Mouse (Mus musculus): ENCODE measurements around the gene Cpsf6. TPM values are rescaled to one million over a fixed set of nuclear protein-coding genes. Genes with fewer than 3 reads are reported as not detected.

Cpsf6 gene
- total RNA-seq, 2 experiments from 2014 or later = 55.7 to 61.6 TPM

GRCm38 (mm10) chr10:117414726-117415125 is 34.9 kb upstream of the Cpsf6 start:
- intact Hi-C loops (cut with DNase I) = no loop called here
- no peak for DNase-seq

- intact Hi-C loops (cut with DNase I) = no loop called here
- no peak for DNase-seq
Measured at GRCm38 (mm10) chr10:117413562-117414527, 34.0 kb upstream of the Cpsf6 start.

- intact Hi-C loops (cut with DNase I) = no loop called here
- DNase-seq = no peak
Measured at GRCm38 (mm10) chr10:117412474-117413057, 32.8 kb upstream of the Cpsf6 start.

DNA sequence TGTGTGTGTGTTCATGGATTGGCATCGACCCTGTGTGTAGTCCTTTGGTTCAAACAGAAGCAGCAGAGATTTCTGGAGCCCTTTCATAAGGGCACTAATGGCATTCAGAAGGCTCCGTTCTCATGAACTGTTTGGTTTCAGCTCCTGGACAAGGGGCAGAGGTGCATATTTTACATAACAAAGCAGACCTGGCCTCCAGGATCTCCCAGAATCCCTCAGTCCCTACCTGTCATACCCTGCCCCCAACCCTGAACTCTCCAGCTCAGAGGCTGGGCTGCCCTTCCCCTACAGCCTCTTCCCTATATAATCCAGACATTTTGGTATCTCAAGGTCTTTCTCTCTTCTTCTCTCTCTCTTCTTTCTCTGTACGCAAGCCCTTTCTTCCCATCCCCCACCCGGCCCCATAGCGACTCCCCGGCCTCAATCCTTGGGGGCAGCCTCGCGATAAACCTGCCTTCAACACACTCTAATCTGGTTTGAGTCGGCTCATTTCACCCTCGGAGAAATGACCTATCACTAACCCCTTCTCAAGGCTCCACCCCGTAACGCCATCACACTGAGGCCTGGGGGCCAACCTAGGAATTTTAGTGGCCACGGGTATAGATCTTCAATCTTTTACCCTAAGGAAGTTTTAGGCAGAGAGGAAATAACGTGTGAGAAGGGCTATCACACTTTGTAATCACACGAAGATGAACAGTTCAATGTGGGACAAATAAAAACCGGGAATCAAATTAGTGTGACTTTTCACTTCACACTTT is 32.1 kb upstream of the Cpsf6 start:
- no peak for DNase-seq
- intact Hi-C loops (cut with DNase I) = no loop called here

DNA sequence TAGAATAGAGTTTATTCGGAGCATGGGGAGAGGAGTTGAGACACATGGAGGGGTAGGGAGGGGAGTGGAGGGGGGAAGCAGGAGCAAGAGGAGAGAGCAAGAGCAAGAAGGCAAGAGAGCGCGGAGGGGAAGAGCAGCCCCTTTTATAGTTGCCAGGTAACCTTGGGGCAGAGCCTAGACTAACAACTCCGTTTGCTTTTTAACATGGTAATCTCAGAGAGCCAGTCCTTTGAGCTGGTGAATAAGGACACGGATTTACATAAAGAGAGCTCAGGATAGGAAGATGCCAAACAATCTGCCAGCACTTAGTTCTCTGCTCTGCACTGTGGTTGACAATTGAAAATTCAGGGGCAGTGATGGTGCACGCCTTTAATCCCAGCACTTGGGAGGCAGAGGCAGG is 31.3 kb upstream of the Cpsf6 start:
- intact Hi-C loops (cut with DNase I) = no loop called here
- DNase-seq = no peak

- no peak for DNase-seq
- intact Hi-C loops (cut with DNase I) = no loop called here
Measured at GRCm38 (mm10) chr10:117410481-117411048, 30.8 kb upstream of the Cpsf6 start.

DNA sequence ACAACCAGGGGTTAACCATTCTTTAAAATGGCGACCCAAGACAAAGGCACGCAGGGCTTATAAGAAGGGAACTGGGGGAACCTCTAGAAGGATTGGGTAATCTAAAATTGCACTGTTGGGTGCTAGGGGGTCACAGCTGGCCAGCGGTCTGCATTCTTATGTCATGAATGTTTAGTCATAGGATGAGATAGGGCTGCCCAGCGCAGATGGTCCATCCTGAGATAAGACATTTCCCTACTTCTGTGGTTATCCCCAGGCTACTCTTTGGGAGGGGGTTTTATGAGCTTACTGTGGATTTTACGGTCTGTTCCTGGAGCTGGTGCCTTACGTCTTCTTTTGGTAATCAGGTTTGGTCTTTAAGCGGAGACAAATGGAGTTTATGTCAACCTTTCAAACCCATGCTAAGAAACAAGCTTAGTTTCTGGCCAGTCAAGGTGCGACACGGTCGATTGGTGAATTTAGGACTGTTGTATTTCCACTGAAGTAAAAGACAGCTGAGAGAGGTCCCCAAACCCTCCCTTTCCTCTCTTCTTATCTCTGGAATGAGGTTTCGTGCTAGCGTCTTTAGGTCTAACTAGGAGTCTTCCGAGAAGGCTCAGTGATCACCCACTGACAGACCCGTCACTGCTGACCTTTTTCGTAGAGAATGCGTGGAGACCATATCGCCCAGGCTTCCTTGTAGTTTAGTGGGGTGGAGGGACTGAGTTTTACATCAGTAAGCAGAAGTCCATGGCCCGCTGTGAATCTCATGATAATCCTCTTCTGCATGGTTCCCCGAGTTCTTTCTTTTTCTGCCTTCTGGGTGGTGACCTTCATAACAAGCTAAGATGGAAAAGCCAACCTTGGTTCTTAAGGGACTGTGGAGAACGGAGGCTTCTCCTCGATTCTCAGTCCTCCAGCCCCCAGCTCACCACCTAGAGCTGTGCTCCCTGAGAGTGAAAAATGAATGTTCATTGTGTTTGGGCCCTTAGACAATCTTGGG is 29.8 kb upstream of the Cpsf6 start:
- intact Hi-C loops (cut with DNase I) = no loop called here
- DNase-seq = no peak

DNA sequence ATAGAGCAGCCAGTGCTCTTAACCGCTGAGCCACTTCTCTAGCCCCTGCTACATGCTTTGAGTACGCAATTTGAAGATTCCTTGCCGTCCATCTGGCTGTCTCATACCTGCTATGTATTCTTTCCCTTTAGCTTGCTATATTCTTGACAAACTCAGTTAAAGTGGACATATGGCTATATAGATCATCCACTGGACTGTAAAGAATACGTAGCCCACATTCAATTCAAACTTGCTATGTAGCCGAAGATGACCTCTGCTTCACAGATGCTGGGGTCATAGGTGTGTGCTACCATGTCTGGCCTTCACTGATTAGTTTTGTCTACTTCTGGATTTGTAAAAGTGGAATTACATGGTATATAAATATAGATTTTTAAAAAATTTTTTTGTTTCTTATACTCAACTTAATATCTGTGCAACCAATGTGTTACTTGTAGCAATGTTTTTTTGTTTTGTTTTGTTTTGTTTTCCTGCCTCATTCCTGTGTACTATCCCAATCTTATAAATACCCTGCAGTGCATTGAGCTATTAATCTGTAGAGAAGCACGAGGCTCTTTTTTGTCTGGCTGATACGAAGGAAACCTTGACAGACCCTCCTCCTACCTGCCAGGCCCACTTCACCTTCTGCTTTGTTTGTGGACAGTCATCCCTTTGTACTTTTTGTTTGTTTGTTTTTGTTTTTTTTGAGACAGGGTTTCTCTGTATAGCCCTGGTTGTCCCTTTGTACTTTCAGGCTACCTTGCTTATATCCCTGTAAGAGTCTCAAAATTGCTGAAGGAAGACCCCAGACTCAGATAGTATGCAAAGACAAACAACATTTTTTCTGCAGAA is 28.9 kb upstream of the Cpsf6 start:
- DNase-seq = no peak
- intact Hi-C loops (cut with DNase I) = no loop called here

- intact Hi-C loops (cut with DNase I) = no loop called here
- DNase-seq = no peak
Measured at GRCm38 (mm10) chr10:117407734-117408288, 28.0 kb upstream of the Cpsf6 start.

- intact Hi-C loops (cut with DNase I) = no loop called here
- DNase-seq = no peak
Measured at GRCm38 (mm10) chr10:117406843-117407733, 27.3 kb upstream of the Cpsf6 start.

- intact Hi-C loops (cut with DNase I) = no loop called here
- DNase-seq = no peak
Measured at GRCm38 (mm10) chr10:117406283-117406588, 26.4 kb upstream of the Cpsf6 start.

DNA sequence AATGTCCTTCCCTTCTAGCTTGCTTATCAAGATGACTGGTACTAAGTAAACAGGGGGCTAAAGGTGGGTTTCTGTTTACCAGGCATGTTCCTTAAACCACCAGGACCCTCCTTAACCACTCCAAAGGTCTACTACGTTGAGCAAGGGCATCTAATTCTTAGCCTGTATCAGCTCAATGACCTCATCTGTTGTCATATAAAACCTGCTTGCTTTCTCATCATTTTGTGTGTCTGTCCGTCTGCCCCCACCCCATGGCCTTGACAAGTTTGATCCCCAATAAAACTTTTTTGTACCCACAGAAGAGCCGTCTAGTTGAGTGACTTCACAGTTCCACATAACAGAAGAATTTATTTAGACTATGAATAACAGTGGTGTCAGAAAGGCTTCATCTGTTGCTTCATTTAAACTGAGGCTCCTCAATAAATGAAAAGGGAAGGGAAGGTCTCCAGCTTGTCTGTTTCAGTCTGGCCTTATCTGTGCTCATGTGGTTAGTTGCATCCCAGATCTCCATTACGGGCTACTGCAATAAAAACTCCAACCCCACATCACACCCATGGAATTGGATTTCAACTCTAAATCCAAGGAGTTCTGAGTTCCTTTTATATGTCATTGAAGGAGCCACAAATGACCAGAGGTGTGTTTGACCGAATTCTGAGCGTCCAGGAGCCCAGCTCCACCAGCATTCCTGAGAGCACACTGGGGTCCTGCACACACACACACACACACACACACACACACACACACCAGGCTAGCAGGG is 25.9 kb upstream of the Cpsf6 start:
- no peak for DNase-seq
- intact Hi-C loops (cut with DNase I) = no loop called here

- DNase-seq = no peak
- intact Hi-C loops (cut with DNase I) = no loop called here
Measured at GRCm38 (mm10) chr10:117404384-117404783, 24.6 kb upstream of the Cpsf6 start.

- DNase-seq = no peak
- intact Hi-C loops (cut with DNase I) = loop anchor here (2.0 kb wide), 1 partner anchor 67 kb away; no protein-coding TSS in a partner anchor
Measured at GRCm38 (mm10) chr10:117403344-117403953, 23.6 kb upstream of the Cpsf6 start.

GRCm38 (mm10) chr10:117402403-117403333 is 22.9 kb upstream of the Cpsf6 start:
- intact Hi-C loops (cut with DNase I) = loop anchor here (1.0 to 2.0 kb wide), 2 partner anchors 39 to 66 kb away; no protein-coding TSS in a partner anchor
- DNase-seq = peak; percentile 38 to 65
